Mouse (Mus musculus): ENCODE data around the gene Gabarap. TPM values are rescaled to one million over a fixed set of nuclear protein-coding genes. Genes with fewer than 3 reads are reported as not detected.

Gabarap gene
- polyA plus RNA-seq, 1 experiment = 826 TPM

- TF ChIP-seq POLR2A (IDR thresholded peaks at IDR 0.05; ENCODE audit: control insufficient read depth, low read depth, low read length) (peak; percentile 87), CTCF (IDR thresholded peaks at IDR 0.05; ENCODE audit: control insufficient read depth, insufficient read depth, insufficient replicate concordance, low read depth, low read length) (peak; percentile 13; the same call in 1 of the 2 replicates)
- H3K27me3 ChIP-seq (ENCODE audit: control insufficient read depth, insufficient read depth, low read length) = no peaks in the 10 kb centered on the region
- peak within 1 kb of the TSS; percentile 88 for H3K27ac ChIP-seq (ENCODE audit: control insufficient read depth, insufficient read depth, low read depth, low read length)
- peaks cover 3% of the 10 kb centered on the region for H3K36me3 ChIP-seq (ENCODE audit: control insufficient read depth, insufficient read depth, low read length)
- peak within 1 kb of the TSS; percentile 82 for H3K4me3 ChIP-seq (ENCODE audit: control insufficient read depth, low read depth, low read length)
- H3K4me1 ChIP-seq (ENCODE audit: control insufficient read depth, insufficient read depth, low read length) = peaks cover 20% of the 10 kb centered on the region
Measured at GRCm38 (mm10) chr11:70000396-70000898, 9.5 kb downstream of the Gabarap start, which contains the start of gene Dvl2. Dvl2 (plus strand) TSS chr11:70000595.

- peak overlapping the region; percentile 80 for H3K4me3 ChIP-seq (ENCODE audit: control insufficient read depth, low read depth, low read length)
- H3K27ac ChIP-seq (ENCODE audit: control insufficient read depth, insufficient read depth, low read depth, low read length) = peak overlapping the region; percentile 88
- H3K27me3 ChIP-seq (ENCODE audit: control insufficient read depth, insufficient read depth, low read length) = no peaks in the 10 kb centered on the region
- TF ChIP-seq POLR2A (IDR thresholded peaks at IDR 0.05; ENCODE audit: control insufficient read depth, low read depth, low read length) (no peak), CTCF (IDR thresholded peaks at IDR 0.05; ENCODE audit: control insufficient read depth, insufficient read depth, insufficient replicate concordance, low read depth, low read length) (no peak)
- peaks cover 3% of the 10 kb centered on the region for H3K36me3 ChIP-seq (ENCODE audit: control insufficient read depth, insufficient read depth, low read length)
- H3K4me1 ChIP-seq (ENCODE audit: control insufficient read depth, insufficient read depth, low read length) = peaks cover 20% of the 10 kb centered on the region
Measured at GRCm38 (mm10) chr11:70001159-70001558, 10.2 kb downstream of the Gabarap start.

- Histone ChIP-seq H3K36me3 (ENCODE audit: control insufficient read depth, insufficient read depth, low read length) (peaks cover 3% of the 10 kb centered on the region), H3K4me3 (ENCODE audit: control insufficient read depth, low read depth, low read length) (no peak overlapping the region), H3K27me3 (ENCODE audit: control insufficient read depth, insufficient read depth, low read length) (no peaks in the 10 kb centered on the region), H3K27ac (ENCODE audit: control insufficient read depth, insufficient read depth, low read depth, low read length) (no peak overlapping the region), H3K4me1 (ENCODE audit: control insufficient read depth, insufficient read depth, low read length) (peaks cover 20% of the 10 kb centered on the region)
- TF ChIP-seq POLR2A (IDR thresholded peaks at IDR 0.05; ENCODE audit: control insufficient read depth, low read depth, low read length) (no peak), CTCF (IDR thresholded peaks at IDR 0.05; ENCODE audit: control insufficient read depth, insufficient read depth, insufficient replicate concordance, low read depth, low read length) (no peak)
Measured at GRCm38 (mm10) chr11:70001865-70002264, 10.9 kb downstream of the Gabarap start.

GRCm38 (mm10) chr11:70002471-70002870 is 11.5 kb downstream of the Gabarap start:
- H3K27me3 ChIP-seq (ENCODE audit: control insufficient read depth, insufficient read depth, low read length) = no peaks in the 10 kb centered on the region
- no peak overlapping the region for H3K4me3 ChIP-seq (ENCODE audit: control insufficient read depth, low read depth, low read length)
- no peak for TF ChIP-seq CTCF (IDR thresholded peaks at IDR 0.05; ENCODE audit: control insufficient read depth, insufficient read depth, insufficient replicate concordance, low read depth, low read length)
- no peak for TF ChIP-seq POLR2A (IDR thresholded peaks at IDR 0.05; ENCODE audit: control insufficient read depth, low read depth, low read length)
- H3K4me1 ChIP-seq (ENCODE audit: control insufficient read depth, insufficient read depth, low read length) = peaks cover 18% of the 10 kb centered on the region
- no peak overlapping the region for H3K27ac ChIP-seq (ENCODE audit: control insufficient read depth, insufficient read depth, low read depth, low read length)
- peaks cover 3% of the 10 kb centered on the region for H3K36me3 ChIP-seq (ENCODE audit: control insufficient read depth, insufficient read depth, low read length)

GRCm38 (mm10) chr11:70005521-70005920 is 14.6 kb downstream of the Gabarap start:
- Histone ChIP-seq H3K27me3 (ENCODE audit: control insufficient read depth, insufficient read depth, low read length) (no peaks in the 10 kb centered on the region), H3K36me3 (ENCODE audit: control insufficient read depth, insufficient read depth, low read length) (peaks cover 6% of the 10 kb centered on the region), H3K27ac (ENCODE audit: control insufficient read depth, insufficient read depth, low read depth, low read length) (no peak overlapping the region), H3K4me3 (ENCODE audit: control insufficient read depth, low read depth, low read length) (no peak overlapping the region), H3K4me1 (ENCODE audit: control insufficient read depth, insufficient read depth, low read length) (no peaks in the 10 kb centered on the region; the same call in 1 of the 2 replicates)
- TF ChIP-seq CTCF (IDR thresholded peaks at IDR 0.05; ENCODE audit: control insufficient read depth, insufficient read depth, insufficient replicate concordance, low read depth, low read length) (no peak; the same call in 1 of the 2 replicates), POLR2A (IDR thresholded peaks at IDR 0.05; ENCODE audit: control insufficient read depth, low read depth, low read length) (no peak)

- Histone ChIP-seq H3K4me3 (ENCODE audit: control insufficient read depth, low read depth, low read length) (no peak overlapping the region), H3K36me3 (ENCODE audit: control insufficient read depth, insufficient read depth, low read length) (peaks cover 6% of the 10 kb centered on the region), H3K27ac (ENCODE audit: control insufficient read depth, insufficient read depth, low read depth, low read length) (no peak overlapping the region), H3K27me3 (ENCODE audit: control insufficient read depth, insufficient read depth, low read length) (no peaks in the 10 kb centered on the region), H3K4me1 (ENCODE audit: control insufficient read depth, insufficient read depth, low read length) (peaks cover 7% of the 10 kb centered on the region)
- TF ChIP-seq CTCF (IDR thresholded peaks at IDR 0.05; ENCODE audit: control insufficient read depth, insufficient read depth, insufficient replicate concordance, low read depth, low read length) (no peak), POLR2A (IDR thresholded peaks at IDR 0.05; ENCODE audit: control insufficient read depth, low read depth, low read length) (no peak)
Measured at GRCm38 (mm10) chr11:70010033-70010432, 19.1 kb downstream of the Gabarap start.

GRCm38 (mm10) chr11:70010548-70010947 is 19.6 kb downstream of the Gabarap start:
- TF ChIP-seq CTCF (IDR thresholded peaks at IDR 0.05; ENCODE audit: control insufficient read depth, insufficient read depth, insufficient replicate concordance, low read depth, low read length) (no peak), POLR2A (IDR thresholded peaks at IDR 0.05; ENCODE audit: control insufficient read depth, low read depth, low read length) (no peak)
- Histone ChIP-seq H3K36me3 (ENCODE audit: control insufficient read depth, insufficient read depth, low read length) (peaks cover 6% of the 10 kb centered on the region), H3K4me1 (ENCODE audit: control insufficient read depth, insufficient read depth, low read length) (peaks cover 9% of the 10 kb centered on the region), H3K4me3 (ENCODE audit: control insufficient read depth, low read depth, low read length) (no peak overlapping the region), H3K27ac (ENCODE audit: control insufficient read depth, insufficient read depth, low read depth, low read length) (no peak overlapping the region), H3K27me3 (ENCODE audit: control insufficient read depth, insufficient read depth, low read length) (no peaks in the 10 kb centered on the region)
